Mouse (Mus musculus): Measurements from ENCODE around the gene H2-Eb2.

DNA sequence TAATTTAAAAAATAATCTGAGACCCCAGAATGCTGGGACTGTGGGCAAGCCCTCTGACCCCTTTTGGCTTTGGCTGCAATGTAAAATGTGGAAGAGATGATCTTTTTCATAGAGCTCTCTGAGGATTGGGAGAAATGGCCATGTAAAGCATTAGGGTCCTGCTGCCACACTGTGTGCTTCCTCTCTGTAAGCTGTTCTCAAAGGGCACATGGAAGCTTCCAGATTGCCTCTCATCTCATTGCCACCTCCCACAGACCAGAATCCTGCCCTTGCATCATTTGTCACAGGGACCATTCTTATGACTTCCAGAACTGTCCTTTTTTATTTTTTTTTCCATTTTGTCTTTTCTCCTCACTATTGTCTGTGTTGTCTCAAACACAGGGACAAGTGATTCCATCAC is 18.2 kb upstream of the H2-Eb2 start:
- no peak for TF ChIP-seq POLR2A (IDR thresholded peaks at IDR 0.05; ENCODE audit: low read depth, low read length)
- TF ChIP-seq CTCF (IDR thresholded peaks at IDR 0.05; ENCODE audit: borderline replicate concordance, insufficient read depth, low read length), result no peak
